Mouse (Mus musculus): ENCODE measurements at regions not wholly inside any gene's neighbourhood (a gene's known extent, or its start where the extent isn't known, plus 50 kb on each side); places are given as distances from the start of the nearest gene placed in this dataset.
A peak's percentile ranks its signal among the peaks of the same experiment; 100 is the strongest.

- Histone ChIP-seq H3K4me2 (no peak overlapping the region), H3K27me3 (no peaks in the 10 kb centered on the region), H3K4me1 (replicated peaks) (peaks cover 16% of the 10 kb centered on the region; the same call in 1 of the 2 replicates), H3K9ac (no peak overlapping the region), H3K9me3 (replicated peaks) (no peaks in the 10 kb centered on the region), H3K27ac (replicated peaks) (no peak overlapping the region), H3K36me3 (replicated peaks) (no peaks in the 10 kb centered on the region), H3K4me3 (replicated peaks) (no peak overlapping the region)
- 67% methylated on average over 8 of the region's 8 CpGs for WGBS (ENCODE audit: insufficient replicate concordance)
- ATAC-seq (ENCODE audit: insufficient read depth): no peak
Observed at GRCm38 (mm10) chr15:96770786-96771185, 71.3 kb upstream of the Slc38a2 start.

DNA sequence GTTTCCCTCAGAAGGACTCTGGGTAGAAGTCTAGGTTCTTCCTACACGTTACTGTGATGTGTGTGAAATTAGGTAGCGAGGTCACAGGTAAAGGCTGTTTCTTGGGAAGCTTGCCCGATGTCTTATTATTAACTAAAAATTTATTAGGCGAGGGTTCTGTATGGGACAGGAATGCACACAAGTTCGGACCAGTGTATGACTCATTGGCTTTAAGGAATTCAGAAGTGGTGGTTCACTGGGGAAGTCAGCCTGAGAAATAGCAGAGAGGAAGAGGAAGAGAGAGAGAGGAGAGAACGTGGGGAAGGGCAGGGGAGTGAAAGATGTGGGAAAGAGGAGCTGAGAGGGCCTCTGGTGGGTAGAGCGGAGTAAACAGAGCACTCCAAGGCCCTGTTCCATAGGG is 70.8 kb upstream of the Slc38a2 start:
- no peak overlapping the region for H3K27ac ChIP-seq (replicated peaks)
- ATAC-seq (ENCODE audit: insufficient read depth): no peak
- H3K4me2 ChIP-seq: no peak overlapping the region
- H3K36me3 ChIP-seq (replicated peaks): no peaks in the 10 kb centered on the region
- no peak overlapping the region for H3K4me3 ChIP-seq (replicated peaks)
- H3K4me1 ChIP-seq (replicated peaks): peaks cover 16% of the 10 kb centered on the region; the same call in 1 of the 2 replicates
- H3K27me3 ChIP-seq: no peaks in the 10 kb centered on the region
- H3K9me3 ChIP-seq (replicated peaks): no peaks in the 10 kb centered on the region
- 56% methylated on average over 7 of the region's 7 CpGs for WGBS (ENCODE audit: insufficient replicate concordance)
- H3K9ac ChIP-seq: no peak overlapping the region

DNA sequence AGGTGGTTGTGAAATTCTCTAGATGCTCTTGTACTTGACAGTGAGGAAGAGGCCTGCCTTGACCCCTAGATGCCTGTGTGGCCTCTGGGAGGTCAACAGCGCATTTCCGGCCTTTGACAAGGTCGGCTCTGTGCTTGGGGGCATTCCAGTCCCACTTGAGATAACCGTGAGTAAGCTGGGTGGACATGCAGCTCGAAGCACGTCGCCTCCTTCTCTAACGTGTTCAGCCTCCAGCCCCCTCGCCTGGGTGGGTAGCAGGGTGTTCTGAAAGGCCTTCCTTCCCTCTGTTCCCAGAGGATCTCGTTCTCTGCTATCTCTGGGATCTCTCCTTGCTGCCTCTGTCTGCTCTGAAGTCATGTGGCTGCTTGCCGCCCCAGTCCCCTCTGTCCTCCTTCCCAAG is 70.2 kb upstream of the Slc38a2 start:
- Histone ChIP-seq H3K27me3 (no peaks in the 10 kb centered on the region), H3K9ac (no peak overlapping the region), H3K4me3 (replicated peaks) (no peak overlapping the region), H3K4me2 (no peak overlapping the region), H3K4me1 (replicated peaks) (peaks cover 16% of the 10 kb centered on the region; the same call in 1 of the 2 replicates), H3K9me3 (replicated peaks) (no peaks in the 10 kb centered on the region), H3K36me3 (replicated peaks) (no peaks in the 10 kb centered on the region), H3K27ac (replicated peaks) (no peak overlapping the region)
- ATAC-seq (ENCODE audit: insufficient read depth): no peak
- 75% methylated on average over 11 of the region's 11 CpGs for WGBS (ENCODE audit: insufficient replicate concordance)

GRCm38 (mm10) chr15:96768301-96768993 is 68.9 kb upstream of the Slc38a2 start:
- H3K9me3 ChIP-seq (replicated peaks): no peaks in the 10 kb centered on the region
- H3K27me3 ChIP-seq: no peaks in the 10 kb centered on the region
- H3K27ac ChIP-seq (replicated peaks): no peak overlapping the region
- no peaks in the 10 kb centered on the region for H3K36me3 ChIP-seq (replicated peaks)
- H3K4me2 ChIP-seq: no peak overlapping the region
- peaks cover 12% of the 10 kb centered on the region; the same call in 1 of the 2 replicates for H3K4me1 ChIP-seq (replicated peaks)
- H3K9ac ChIP-seq: no peak overlapping the region
- ATAC-seq (ENCODE audit: insufficient read depth): peak; percentile 49; the same call in 1 of the 2 replicates
- H3K4me3 ChIP-seq (replicated peaks): no peak overlapping the region
- 56% methylated on average over 19 of the region's 19 CpGs for WGBS (ENCODE audit: insufficient replicate concordance)

- peaks cover 12% of the 10 kb centered on the region; the same call in 1 of the 2 replicates for H3K4me1 ChIP-seq (replicated peaks)
- no peaks in the 10 kb centered on the region for H3K27me3 ChIP-seq
- H3K9ac ChIP-seq: no peak overlapping the region
- H3K4me3 ChIP-seq (replicated peaks): no peak overlapping the region
- no peak overlapping the region for H3K4me2 ChIP-seq
- no peak overlapping the region for H3K27ac ChIP-seq (replicated peaks)
- 39% methylated on average over 5 of the region's 5 CpGs for WGBS (ENCODE audit: insufficient replicate concordance)
- ATAC-seq (ENCODE audit: insufficient read depth): no peak
- no peaks in the 10 kb centered on the region for H3K36me3 ChIP-seq (replicated peaks)
- H3K9me3 ChIP-seq (replicated peaks): no peaks in the 10 kb centered on the region
Observed at GRCm38 (mm10) chr15:96767188-96767587, 67.7 kb upstream of the Slc38a2 start.

GRCm38 (mm10) chr15:96766238-96766637 is 66.7 kb upstream of the Slc38a2 start:
- Histone ChIP-seq H3K4me3 (replicated peaks) (no peak overlapping the region), H3K36me3 (replicated peaks) (no peaks in the 10 kb centered on the region), H3K27me3 (no peaks in the 10 kb centered on the region), H3K4me2 (no peak overlapping the region), H3K9me3 (replicated peaks) (no peaks in the 10 kb centered on the region), H3K27ac (replicated peaks) (no peak overlapping the region), H3K9ac (no peak overlapping the region), H3K4me1 (replicated peaks) (peaks cover 12% of the 10 kb centered on the region; the same call in 1 of the 2 replicates)
- no peak for ATAC-seq (ENCODE audit: insufficient read depth)
- WGBS (ENCODE audit: insufficient replicate concordance): 91% methylated on average over 9 of the region's 9 CpGs

DNA sequence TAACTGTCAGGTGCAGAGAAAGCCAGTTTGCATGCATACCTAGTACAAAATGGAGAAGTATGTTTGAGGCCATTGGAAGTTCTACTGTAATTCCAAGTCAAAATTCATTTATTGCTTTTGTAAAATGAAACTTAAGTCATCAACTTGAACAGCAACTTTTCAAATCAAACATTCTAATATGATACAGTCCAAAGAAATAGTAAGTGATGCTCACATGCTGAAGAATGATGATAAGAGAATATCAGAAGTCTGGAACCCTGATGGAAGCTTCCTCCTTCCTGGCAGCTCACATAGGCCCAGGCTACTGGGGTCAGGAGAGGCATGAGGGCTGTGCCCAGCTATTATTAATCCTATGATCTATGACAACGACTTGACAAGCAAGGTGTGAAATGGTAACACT is 64.1 kb upstream of the Slc38a2 start:
- H3K27me3 ChIP-seq: no peaks in the 10 kb centered on the region
- ATAC-seq (ENCODE audit: insufficient read depth): no peak
- no peaks in the 10 kb centered on the region for H3K36me3 ChIP-seq (replicated peaks)
- no peak overlapping the region for H3K27ac ChIP-seq (replicated peaks)
- no peak overlapping the region for H3K4me2 ChIP-seq
- no peak overlapping the region for H3K4me3 ChIP-seq (replicated peaks)
- H3K9me3 ChIP-seq (replicated peaks): no peaks in the 10 kb centered on the region
- WGBS (ENCODE audit: insufficient replicate concordance): 57% methylated on average over 1 of the region's 1 CpGs
- H3K9ac ChIP-seq: no peak overlapping the region
- H3K4me1 ChIP-seq (replicated peaks): peaks cover 9% of the 10 kb centered on the region; the same call in 1 of the 2 replicates

DNA sequence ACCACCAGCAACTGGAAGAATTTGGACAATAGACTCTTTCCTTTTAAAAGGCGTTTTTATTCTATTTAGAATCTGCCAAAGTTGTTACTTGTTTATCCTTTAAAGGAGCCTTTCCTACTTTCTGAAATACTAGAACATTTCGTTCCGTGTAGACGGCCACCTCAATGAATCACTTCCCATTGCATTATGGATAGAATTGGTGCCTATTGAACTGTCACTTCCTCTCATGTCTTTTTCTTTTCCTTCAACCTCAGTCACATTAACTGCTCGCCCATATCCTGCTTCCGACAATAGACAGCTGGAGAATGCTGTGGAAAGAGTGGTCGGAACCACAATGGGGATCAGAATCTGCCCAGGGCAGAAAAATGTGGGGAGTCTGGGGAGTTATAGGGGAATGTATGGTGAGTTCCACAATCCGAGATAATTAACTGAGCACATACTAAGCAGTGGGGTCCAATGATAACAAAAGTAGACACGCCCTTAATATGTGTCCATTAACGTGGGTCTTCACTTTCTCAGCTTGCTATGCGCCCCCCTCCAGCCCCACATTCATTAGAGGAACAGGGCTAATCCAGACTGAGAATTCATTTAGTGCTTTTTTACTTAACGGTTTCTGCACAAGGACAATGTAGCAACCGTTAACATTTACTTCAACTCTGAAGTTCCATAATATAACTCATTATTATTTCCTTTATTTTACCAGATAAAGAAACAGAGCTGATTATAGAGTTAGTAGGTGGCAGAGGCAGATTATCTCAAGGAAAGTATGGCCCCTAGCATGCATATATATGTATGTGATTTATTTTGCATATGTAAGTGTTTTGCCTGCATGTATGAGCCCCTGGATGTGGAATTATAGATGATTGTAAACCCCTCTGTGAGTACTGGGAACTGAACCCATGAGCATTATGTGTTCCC is 59.8 kb upstream of the Slc38a2 start:
- Histone ChIP-seq H3K27ac (replicated peaks) (0 out of 2 replicates have a peak overlapping the region, but pooled peaks have one; percentile 11), H3K4me1 (replicated peaks) (peaks cover 4% of the 10 kb centered on the region; the same call in 1 of the 2 replicates), H3K27me3 (no peaks in the 10 kb centered on the region), H3K9me3 (replicated peaks) (no peaks in the 10 kb centered on the region), H3K36me3 (replicated peaks) (no peaks in the 10 kb centered on the region), H3K4me2 (no peak overlapping the region), H3K9ac (no peak overlapping the region), H3K4me3 (replicated peaks) (no peak overlapping the region)
- no peak for ATAC-seq (ENCODE audit: insufficient read depth)
- 40% methylated on average over 13 of the region's 13 CpGs for WGBS (ENCODE audit: insufficient replicate concordance)

GRCm38 (mm10) chr15:96757446-96758198 is 58.1 kb upstream of the Slc38a2 start:
- no peaks in the 10 kb centered on the region for H3K27me3 ChIP-seq
- ATAC-seq (ENCODE audit: insufficient read depth): peak; percentile 65; the same call in 1 of the 2 replicates
- H3K4me1 ChIP-seq (replicated peaks): peaks cover 4% of the 10 kb centered on the region; the same call in 1 of the 2 replicates
- H3K27ac ChIP-seq (replicated peaks): peak overlapping the region; percentile 11; the same call in 1 of the 2 replicates
- H3K9ac ChIP-seq: no peak overlapping the region
- H3K36me3 ChIP-seq (replicated peaks): no peaks in the 10 kb centered on the region
- no peak overlapping the region for H3K4me3 ChIP-seq (replicated peaks)
- no peaks in the 10 kb centered on the region for H3K9me3 ChIP-seq (replicated peaks)
- no peak overlapping the region for H3K4me2 ChIP-seq
- WGBS (ENCODE audit: insufficient replicate concordance): 40% methylated on average over 9 of the region's 9 CpGs

DNA sequence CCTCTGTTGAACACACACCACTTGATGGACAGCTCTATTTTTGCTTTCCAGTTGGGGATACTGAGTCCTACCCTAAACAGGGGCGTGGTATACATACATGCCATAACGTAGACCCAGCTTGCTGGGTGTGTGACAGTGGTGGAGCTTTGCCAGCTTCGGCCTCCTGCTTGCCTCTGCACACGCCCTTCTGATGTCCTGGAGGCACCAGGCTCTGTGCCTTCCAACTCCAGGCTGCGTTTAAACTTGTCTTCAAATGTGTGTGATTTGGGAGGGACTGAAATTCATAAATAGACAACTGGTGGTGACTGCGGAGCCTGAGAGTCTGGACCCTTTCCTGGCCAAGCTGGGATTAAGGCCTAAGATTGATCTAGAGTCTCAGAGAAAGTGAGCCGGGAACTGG is 56.9 kb upstream of the Slc38a2 start:
- H3K4me2 ChIP-seq: no peak overlapping the region
- H3K4me1 ChIP-seq (replicated peaks): peaks cover 4% of the 10 kb centered on the region; the same call in 1 of the 2 replicates
- WGBS (ENCODE audit: insufficient replicate concordance): 65% methylated on average over 7 of the region's 7 CpGs
- no peak overlapping the region for H3K9ac ChIP-seq
- no peak overlapping the region for H3K4me3 ChIP-seq (replicated peaks)
- no peak for ATAC-seq (ENCODE audit: insufficient read depth)
- H3K36me3 ChIP-seq (replicated peaks): no peaks in the 10 kb centered on the region
- H3K9me3 ChIP-seq (replicated peaks): no peaks in the 10 kb centered on the region
- no peak overlapping the region; the same call in 1 of the 2 replicates for H3K27ac ChIP-seq (replicated peaks)
- H3K27me3 ChIP-seq: no peaks in the 10 kb centered on the region
